Mouse (Mus musculus): Measurements from ENCODE around the gene Dlx3.

The Dlx3 gene

DNA sequence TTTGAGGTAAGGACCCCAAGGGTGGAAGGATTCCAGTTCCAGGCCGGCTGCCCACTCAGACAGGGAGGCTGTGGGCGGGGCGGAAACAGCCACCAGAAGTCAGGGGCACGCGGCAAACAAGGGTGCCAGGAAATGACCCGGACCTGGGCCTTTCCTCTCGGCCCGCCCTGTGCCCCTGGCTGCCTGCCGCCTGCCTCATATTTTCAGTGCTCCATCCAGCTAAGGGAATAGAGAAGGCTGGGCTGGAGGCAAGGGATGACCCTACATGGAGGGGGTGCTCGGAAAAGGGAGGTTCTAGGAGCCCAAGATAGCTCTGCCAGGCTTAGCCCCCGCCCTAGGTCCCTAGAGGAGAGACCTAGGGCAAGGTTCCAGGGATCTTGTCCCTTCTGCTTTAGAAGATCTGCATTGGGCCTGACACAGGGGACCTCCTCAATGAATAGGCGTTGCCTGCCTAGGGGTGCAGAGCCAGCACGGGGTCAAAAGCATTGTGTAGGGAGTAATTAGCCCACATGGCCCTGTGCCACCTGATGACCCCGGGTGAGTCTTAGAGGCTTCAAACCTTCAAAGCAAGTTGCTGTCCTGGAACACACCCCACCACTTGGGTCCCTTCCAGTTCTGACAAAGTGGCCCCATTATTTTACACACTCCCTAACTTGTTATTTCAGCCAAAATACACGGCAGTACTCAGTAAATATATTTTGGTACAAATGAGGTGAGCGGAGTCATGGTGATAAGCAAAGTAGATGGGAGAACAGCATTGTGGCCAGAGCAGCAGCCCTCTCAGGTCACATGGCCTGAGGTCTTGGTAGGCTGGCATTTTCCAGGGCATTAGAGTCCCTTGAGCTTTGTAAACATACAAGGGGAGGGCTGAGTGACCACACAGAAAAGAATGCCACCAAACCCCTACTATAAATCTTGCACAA lies 30.8 kb upstream of the Dlx3 start:
- no peak for DNase-seq

DNA sequence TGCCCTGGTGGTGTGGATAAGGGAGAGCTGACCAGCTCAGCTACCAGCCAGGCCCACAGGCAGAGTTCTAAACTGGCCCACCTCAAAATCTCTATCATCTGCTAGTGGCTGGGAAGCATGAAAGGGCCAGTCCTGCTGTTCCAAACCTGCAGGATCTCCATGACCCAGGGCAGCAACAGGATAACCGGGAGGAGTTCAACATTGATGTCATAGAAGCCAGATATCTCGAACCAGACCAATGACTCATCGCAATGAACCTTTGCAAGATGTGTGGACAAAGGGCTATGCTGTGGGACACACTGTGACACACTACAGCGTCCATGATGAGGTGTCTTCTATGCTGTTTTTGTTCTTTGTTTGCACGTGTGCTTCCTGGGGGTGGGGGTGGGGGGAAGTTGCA lies 26.8 kb upstream of the Dlx3 start:
- DNase-seq: no peak

DNA sequence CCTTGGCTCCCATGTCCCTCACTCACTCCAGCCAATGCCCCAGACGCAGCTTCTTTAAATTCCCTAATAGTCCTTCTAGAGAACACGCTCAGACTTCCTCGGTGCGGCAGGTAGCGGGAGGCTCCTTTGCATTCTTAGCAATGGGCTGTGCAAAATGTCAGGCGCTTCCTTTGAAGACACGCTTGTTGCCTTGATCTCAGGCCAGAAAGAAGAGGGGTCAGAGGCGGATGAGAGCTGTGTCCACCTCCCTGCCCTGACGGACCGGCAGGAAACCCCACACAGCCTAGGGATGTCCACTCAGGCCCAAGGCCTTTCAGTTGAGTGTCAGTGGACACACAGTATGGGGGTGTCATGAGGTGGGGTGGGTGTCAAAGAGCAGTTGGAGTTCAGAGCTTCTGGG lies 24.3 kb upstream of the Dlx3 start:
- no peak for DNase-seq

DNA sequence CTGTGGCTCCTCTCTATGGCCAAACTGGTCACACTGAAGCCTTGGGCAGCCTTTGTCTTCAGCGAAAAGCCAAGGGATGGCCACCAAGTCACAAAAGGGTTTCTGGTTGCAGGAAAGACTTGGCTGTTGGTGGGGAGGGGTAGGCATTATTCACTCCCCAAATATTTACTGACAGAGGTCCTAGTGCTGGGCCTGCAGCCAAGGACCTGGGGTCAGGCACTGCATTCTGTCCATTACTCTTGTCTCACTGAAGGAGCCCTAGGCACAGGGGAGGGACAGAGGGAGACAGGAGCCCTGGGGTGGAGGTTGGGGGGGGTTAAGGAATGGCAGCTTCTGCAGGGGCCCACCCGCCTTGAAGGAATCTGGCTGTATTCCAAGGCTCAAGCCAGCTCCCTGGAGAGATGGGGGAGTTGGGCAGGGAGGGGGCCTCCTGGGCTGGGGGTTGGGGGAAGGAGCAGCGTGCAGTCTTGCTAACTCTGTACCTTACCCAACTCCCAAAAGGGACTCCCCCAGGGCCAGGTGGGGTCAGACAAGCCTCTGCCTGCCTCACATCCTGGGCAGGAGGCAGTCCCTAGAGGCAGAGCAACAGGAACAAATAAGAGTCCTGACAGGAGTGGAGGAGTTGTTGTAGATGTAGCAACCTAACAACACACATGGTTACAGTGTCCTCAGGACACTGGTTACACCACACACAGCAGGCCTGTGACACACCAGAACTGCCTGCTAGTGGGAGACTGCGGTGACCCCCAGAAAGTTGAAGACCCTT lies 23.1 kb upstream of the Dlx3 start:
- DNase-seq: no peak

DNA sequence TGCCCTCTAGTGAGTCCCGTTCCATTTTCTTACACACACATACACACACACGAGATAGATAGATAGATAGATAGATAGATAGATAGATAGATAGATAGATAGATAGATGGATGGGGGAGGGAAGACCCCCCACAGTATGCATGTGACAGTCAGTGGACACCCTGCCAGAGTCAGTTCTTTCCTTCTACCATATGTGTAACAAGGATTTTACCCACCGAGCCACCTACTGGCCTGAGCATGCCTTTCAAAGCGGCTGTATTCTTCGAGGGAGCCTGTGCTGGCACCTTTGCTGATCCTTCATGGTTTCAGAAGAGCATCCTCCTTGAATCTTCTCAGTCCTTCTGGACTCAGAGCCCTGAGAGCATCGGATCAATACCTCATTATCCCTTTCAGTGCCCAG lies 22.0 kb upstream of the Dlx3 start:
- no peak for DNase-seq

DNA sequence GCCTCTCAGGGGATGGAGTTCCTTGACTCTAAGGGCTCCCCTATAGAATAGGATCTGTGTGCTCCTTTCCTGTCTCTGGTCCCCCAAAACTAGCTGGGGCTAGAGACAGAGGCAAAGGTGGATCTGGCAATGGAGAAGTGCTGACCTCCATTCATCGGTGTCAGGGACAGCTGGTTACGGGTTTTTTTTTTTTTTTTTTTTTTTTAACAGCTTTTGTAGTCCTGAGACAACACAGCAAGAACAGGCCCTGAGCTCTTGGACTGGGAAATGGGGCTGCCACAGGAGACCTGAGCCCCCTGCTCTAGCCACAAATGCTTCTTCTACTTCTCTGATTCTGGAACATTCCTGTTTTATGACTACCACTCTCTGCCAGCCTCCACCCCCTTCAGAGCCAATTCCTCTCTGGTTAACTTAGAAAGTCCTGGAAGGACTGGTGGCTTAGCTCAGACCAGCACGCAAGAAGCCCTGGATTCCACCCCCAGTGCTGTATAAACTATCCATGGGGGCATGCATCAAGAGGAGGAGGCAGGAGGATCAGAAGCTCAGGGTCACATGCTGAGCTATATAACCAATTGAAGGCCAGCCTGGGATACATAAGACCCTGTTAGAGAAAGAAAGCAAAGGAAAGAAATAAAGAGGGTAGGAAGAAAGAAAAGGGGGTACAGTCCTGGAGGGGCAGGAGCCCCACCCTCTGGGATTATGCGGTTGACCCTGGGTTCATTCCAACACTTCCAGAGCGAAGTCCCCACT lies 21.4 kb upstream of the Dlx3 start:
- no peak for DNase-seq

DNA sequence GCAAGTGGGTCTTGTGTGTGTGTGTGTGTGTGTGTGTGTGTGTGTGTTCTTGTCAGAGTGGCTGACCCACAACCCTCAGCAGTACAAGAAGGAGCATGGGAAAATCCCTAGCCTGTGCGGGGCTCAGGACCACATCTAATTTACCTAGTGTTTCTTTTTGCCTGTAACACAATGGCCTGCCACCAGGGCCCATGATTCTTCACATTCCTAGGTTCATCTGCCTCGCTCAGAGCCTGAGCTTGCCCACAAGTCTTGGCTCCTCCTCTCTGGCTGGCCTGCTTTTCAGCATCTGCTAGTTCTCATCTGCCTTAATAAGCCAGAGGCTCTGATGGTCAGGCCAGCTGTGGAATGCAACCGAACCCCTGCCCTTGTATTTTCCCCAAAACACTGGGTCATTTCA lies 19.5 kb upstream of the Dlx3 start:
- DNase-seq: no peak

DNA sequence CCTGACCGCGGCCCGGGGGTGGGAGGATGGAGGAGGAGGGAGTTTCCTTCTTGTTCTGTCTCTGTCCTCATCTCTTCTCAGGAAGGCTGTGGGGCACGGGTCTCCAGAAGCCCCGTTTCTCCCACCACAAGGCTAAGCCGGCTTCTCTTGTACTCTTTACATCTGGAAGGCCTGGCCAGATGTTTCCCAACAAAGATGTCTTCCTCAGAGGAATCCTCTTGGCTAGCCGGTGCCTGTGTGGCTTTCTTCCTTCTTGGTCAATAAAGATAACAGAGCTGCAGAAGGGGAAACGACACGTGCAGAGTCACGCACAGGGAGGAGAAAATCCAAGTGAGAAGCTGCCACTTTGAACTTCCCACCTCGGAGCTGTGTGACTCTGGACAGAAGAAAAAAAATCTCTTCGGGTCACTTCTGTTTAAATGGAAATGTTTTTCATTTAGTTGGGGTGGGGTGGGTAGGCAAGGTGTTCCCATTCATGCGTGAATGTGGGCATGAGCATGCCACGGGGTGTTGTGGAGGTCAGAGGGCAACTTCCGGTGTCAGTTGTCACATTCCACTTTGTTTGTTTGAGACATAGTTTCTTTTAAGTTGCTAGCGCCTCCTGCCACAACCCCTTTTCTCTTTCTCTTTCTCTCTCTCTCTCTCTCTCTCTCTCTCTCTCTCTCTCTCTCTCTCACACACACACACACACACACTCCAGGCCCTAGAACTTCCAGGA lies 18.7 kb upstream of the Dlx3 start:
- DNase-seq: no peak

DNA sequence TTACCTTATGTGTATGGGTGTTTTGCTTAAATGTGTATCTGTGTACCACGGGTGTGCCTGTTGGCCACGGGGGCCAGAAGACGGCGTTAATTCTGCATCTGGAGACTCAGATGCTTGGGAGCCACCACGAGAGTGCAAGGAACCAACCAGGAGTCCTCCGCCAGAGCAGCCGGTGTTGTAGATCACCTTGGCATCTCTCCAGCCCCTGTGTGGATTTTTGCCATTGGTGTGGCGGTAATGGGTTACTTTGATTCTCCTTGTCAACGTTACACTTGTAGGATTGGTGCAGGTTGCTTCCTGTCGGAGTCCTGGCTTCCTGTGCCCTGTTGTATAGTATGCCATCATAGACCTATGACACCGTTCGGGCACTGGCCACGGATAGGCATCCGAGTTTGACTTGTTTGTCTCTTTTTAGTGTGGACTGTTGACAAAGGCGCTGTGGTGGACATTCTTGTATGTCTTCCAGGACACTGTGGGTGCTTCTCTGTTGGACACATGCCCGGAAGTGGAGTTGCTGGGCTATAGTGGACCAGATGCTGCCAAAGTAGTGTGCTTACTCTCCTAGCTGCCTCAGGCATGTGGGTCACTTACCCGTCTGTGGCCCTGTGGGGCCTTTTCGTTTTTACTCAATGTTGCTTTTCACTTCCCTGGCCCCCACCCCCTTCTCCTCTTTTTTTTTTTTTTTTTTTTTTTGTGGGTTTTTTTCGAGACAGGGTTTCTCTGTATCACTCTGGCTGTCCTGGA lies 17.6 kb upstream of the Dlx3 start:
- DNase-seq: no peak

DNA sequence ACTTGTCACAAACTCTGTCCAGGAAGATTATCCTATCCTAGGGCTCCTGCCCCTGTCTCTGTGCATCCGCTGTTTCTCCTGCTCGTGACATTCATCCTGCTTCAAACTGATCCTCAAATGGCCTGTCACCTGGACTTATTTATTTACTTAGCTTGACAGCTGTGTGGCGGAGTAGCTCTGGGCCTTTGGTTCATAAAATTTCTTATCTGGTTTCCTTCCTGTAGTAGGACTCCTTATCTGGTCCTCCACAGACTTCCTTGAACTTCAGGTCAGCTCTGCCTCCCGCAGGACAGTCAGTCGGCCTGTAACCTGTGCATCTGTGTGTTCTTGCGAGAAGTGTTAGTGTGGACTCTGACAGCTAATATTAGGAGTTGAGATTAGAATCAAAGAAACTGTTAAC lies 15.7 kb upstream of the Dlx3 start:
- no peak for DNase-seq

DNA sequence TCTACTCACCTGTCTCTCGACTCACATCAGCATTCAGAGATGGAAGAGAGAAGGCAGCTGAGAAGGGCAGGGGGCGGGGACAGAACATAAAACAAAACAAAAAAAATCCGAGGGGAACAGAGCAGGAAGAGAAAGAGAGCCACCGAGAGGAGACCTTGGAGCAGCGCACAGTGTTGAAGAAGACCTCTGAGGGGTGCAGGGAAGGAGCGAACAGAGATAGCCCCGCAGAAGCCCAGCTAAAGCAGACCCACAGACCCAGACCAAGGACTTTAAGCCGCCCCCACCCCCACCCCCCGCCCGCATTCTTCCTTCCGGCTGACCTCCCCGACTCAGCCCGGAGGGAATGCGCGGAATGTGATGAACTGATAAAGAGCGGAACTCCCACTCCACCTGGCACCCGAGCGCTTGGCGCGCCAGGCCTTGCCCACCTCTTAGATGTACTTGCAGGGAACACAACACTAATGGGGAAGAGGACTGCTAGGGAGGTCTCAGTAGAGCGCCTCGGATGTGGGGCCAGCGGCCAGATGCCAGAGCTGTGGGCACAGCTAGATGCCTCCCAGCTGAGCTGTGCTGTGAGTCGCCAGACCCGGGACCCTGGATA lies 14.5 kb upstream of the Dlx3 start:
- DNase-seq: no peak

DNA sequence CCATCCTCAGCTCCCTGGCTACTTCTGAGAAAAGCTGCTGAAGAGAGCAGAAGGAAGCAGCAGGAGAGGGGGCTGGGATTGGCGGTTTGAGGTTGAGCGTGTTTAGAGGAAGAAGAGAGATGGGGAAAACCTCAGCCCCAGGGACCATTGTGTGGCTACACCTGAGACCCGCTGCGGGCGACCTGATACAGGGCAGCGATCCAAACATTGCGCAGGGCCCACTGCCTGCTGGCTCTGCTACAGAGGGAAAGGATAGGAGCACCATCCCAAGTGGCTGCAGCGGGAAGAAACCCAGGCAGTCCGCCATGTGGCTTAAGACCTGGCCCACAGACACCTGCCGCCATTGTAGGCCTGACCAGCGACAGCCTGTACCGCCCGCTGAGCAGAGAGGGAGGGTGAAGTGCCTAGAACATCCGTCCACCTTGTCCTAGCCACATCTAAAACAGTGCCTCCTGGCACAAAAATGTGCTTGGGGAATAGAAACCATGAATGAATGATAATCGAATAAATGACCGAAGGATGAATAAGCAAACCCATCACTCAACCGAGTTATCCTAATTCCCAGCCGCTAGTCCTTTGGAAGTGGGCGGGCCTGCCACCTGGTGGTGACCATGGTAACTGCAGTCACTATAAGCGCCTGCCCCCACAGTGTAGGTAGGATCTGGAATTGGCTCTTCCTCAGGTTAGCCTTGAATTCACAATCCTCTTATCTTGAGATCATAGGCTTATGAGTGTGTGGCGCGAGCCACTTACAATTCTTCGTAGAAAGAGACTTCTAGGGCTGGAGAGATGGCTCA lies 13.3 kb upstream of the Dlx3 start:
- peak in 1 of 2 experiments; percentile 21 for DNase-seq

DNA sequence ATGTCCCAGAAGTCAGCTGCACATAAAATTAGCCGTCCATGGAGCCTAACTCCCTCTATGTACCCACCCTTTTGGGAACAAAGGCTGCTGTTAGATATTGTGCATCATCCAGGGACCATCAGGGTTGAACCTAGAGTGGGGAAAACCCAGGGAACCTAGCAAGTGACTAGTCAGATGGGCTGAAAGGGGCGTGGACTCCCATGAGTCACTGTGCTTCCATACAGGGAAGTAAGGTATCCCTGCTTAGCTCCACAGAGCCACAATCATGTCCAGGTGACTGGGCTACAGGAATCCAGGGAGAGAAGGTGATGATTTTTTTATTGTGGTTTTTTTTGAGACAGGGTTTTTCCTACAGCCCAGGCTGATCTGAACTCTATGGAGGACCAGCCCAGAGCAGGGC lies 10.9 kb upstream of the Dlx3 start:
- DNase-seq: no peak

DNA sequence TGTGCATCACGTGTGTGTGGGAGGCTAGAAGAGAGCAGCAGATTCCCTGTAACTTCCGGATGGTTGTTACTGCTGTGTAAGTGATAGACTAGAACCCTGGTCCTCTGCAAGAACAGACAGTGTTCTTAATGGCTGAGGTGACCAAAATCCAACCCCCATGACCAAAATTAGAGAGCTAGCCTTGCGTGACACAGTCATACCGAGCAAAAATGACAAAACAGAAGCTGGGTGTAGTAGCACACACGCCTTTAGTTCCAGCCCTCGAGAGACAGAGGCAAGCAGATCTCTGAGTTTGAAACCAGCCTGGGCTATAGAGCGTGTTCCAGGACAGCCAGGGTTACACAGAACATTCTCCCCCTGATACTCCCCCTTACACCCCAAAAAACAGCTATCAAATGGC lies 9.8 kb upstream of the Dlx3 start:
- DNase-seq: no peak

DNA sequence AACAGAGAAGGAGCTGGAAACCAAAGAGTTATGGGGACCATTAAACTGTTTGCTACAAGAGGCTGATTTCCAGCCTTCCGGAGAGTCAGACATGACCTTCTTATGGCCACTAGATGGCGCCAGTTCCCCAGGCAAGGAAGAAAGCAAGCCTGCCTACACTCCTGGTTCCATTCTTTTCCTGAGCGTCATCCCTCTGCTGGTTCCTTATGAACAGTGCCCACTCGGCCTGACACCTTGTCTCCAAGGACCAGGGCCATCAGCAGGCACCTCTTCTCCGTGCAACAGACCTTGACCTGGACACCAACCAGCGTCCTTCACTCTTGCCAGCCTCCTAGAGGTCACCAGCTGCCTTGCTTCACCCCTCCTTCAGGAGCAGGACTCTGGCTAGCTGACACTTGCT lies 2.9 kb upstream of the Dlx3 start:
- DNase-seq: no peak

DNA sequence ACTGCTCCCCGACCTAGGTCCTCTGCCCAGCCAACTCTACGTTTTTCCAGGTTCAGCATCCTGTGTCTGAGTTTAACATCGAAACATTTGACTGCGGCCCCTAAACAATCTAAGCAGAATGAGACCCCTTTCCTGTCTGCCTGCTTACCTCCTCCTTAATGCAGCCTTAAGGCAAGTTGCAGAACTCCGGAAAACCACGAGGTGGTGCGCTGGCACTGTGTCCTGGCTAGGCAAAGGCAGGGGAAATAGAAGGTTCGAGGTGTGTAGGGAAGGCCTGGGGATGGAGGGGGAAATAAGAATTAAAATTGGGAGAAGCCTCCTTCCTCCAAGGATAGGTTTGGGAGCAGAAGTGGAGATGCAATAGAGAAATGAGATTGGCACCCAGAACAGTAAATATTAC lies 1.4 kb upstream of the Dlx3 start:
- peak; percentile 20 to 39 for DNase-seq

DNA sequence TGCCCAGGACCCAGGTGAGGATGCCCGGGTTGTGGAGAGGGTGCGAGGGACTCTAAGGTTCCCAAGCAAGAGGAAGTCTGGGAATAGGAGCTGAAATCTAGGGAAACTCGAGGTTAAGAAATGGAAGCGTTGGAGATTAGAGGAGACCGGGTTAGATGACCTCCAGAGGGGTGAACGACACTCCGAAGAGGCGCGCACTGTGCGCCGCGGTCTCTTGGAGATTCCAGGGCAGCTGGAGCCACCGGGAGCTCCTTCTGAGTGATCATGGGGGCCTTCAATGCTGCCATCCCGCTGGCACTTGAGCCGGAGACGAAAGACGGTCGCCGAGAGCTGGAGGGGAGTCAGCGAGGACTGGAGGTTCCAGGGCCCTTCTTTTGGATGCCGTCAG lies 708 bp downstream of the Dlx3 start:
- no peak for DNase-seq

DNA sequence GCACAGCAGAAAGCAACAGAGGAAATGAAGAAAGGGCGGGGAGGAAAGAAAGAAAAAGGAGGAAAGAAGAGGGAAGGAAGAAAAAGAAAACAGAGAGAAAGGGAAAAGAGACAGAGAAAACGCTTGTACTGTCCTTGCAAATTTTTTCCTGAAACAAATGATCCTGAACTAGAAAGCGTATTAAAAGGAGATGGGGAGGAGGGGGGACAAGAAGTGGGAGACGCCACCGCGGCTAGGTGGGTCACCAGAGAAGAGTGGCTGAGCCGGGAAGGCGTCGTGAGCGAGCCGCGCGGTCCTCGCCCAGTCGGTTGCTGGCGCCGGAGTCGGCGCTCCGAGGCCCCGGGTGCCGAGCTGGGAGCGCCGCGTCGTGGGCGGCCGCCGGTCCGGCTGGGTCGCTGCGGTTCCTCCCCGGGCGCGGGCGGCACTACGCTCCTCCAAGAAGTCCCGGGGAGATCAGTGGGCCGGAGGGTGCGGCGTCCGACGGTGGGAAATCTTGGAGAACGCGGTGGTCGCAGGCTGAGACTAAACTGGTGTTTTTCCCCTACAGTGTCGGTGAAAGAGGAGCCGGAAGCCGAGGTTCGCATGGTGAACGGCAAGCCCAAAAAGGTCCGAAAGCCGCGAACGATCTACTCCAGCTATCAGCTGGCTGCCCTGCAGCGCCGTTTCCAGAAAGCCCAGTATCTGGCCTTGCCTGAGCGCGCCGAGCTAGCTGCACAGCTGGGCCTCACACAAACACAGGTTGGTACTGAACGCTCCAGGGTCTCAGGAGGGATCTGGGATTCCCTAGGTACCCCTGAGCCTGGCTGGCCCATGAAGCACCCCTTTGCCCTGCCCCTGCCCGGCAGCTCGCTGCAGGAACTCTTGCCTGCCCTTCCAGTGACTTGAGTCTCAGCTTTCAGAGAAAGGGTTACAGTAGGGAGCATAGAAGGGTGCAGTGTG lies 1.5 kb downstream of the Dlx3 start:
- DNase-seq: no peak

DNA sequence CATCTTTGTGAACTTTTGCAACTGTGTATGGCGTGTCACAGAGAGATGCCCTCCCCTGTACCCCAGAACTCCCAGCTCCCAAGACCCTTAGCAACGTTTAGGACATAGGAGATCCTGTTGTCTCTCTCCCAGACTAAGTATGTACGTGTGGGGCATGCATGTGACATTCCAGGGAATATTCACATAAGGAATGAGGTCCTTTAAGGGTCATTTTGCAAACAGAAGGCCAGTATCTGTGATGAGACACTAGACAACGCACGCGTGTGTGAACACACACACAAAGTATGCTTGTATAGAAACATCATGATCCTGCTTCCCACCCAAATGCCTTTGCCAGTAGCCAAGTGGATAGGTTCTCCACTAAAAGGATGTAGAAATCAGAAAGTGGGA lies 2.2 kb downstream of the Dlx3 start:
- DNase-seq: no peak

Data from thymus, adult 18-20 months (tissue).